Mouse (Mus musculus) heart, adult 2 months (tissue): Measurements from ENCODE around the gene Map2k5.

Experiments used
- CTCF ChIP-seq: fragments of 200-600 bp; IDR thresholded peaks from 2 replicates; pipeline ENCODE4 v1.8.1; 2022; ENCODE audit warnings: antibody characterized with exemption, mild to moderate bottlenecking, moderate library complexity
- EP300 ChIP-seq: fragments of 200-500 bp; IDR thresholded peaks from 2 replicates; pipeline ENCODE4 v1.6.1; 2011; ENCODE audit warnings: low read depth, low read length, control low read depth; ENCODE audit not compliant: insufficient read depth
- POLR2A ChIP-seq: fragments of 200-500 bp; IDR thresholded peaks from 2 replicates; pipeline ENCODE4 v1.6.1; 2011; ENCODE audit warnings: mild to moderate bottlenecking, low read depth, low read length, control low read depth; ENCODE audit not compliant: insufficient read depth

DNA sequence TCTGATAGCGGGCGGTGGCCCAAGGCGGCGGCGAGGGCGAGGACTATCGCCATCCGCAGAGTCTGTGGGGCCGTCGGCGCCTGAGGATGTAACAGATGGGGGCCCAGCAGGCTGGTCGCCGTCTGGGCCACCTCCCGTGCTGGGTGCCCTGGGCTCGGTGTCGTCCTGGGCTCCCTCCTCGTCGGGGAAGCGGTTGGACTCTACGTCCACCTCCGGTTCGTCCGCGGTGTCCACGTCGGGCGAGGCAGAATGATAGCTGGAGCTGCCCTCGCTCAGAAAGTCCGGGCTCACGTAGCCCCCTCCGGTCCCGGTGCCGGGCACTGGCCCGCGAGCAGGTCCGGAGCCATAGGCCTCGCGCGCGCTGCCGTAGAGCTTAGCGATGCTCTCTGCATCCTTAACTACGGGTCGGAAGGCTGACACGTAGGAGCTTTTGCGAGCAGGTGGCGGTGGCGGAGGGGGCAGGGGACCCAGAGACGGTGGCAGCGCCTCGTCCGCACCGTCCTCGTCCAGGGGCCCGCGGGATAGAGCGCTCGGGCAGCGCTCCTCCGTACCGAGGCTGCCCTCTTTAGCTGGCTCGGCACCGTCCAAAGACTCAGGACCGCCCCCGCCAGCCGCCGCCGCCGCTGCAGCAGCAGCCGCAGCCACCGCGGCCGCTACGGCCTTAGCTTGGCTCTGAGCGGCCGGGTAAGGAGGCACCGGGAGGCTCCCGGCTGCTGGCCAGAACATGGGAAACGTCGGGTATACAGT, 233.0 kb downstream of the Map2k5 start:
- no peak for TF ChIP-seq CTCF
- TF ChIP-seq POLR2A: no peak
- TF ChIP-seq EP300: no peak
